Mouse (Mus musculus) testis, adult 2 months (tissue): ENCODE data around the gene Pde4d. TPM values are rescaled to one million over a fixed set of nuclear protein-coding genes. Genes with fewer than 3 reads are reported as not detected.

Experiments used
- H3K27ac ChIP-seq: fragments of 200-500 bp; 2 replicates; pipeline ENCODE4 v1.5.1; 2012; ENCODE audit warnings: low read depth, low read length; ENCODE audit not compliant: control insufficient read depth, insufficient read depth
- H3K27me3 ChIP-seq: fragments of 200-500 bp; 2 replicates; pipeline ENCODE4 v1.6.1; 2012; ENCODE audit warnings: mild to moderate bottlenecking, low read length, moderate library complexity; ENCODE audit not compliant: control insufficient read depth, insufficient read depth
- H3K36me3 ChIP-seq: fragments of 200-500 bp; 2 replicates; pipeline ENCODE4 v1.6.1; 2012; ENCODE audit warnings: mild to moderate bottlenecking, low read length; ENCODE audit not compliant: control insufficient read depth, insufficient read depth
- H3K4me1 ChIP-seq: fragments of 200-500 bp; 2 replicates; pipeline ENCODE4 v1.6.1; 2012; ENCODE audit warnings: low read length; ENCODE audit not compliant: control insufficient read depth, insufficient read depth
- H3K4me3 ChIP-seq: fragments of 200-500 bp; 2 replicates; pipeline ENCODE4 v1.5.1; 2012; ENCODE audit warnings: low read depth, mild to moderate bottlenecking, low read length, moderate library complexity, mixed read lengths; ENCODE audit not compliant: control insufficient read depth
- CTCF ChIP-seq: fragments of 200-500 bp; IDR thresholded peaks from 2 replicates; pipeline ENCODE4 v1.5.1; 2012; ENCODE audit warnings: low read depth, mild to moderate bottlenecking, inconsistent platforms, low read length, moderate library complexity; ENCODE audit not compliant: control insufficient read depth, insufficient read depth, insufficient replicate concordance
- POLR2A ChIP-seq: fragments of 200-500 bp; IDR thresholded peaks from 2 replicates; pipeline ENCODE4 v1.6.1; 2012; ENCODE audit warnings: low read depth, mild to moderate bottlenecking, inconsistent platforms, low read length, moderate library complexity; ENCODE audit not compliant: control insufficient read depth
- polyA plus RNA-seq: library from polyadenylated mRNA; depleted of rRNA; stranded (reverse); fragments of >200 nt; gene quantifications from 2 replicates; pipeline ENCODE4 v1.2.3, GENCODE M21; 2012

The Pde4d gene
- polyA plus RNA-seq, 1 experiment, result 2.1 TPM

GRCm38 (mm10) chr13:109609805-109610187 lies 1160.0 kb downstream of the Pde4d start:
- Histone ChIP-seq H3K4me3 (no peak overlapping the region), H3K4me1 (no peaks in the 10 kb centered on the region), H3K36me3 (no peaks in the 10 kb centered on the region), H3K27me3 (no peaks in the 10 kb centered on the region), H3K27ac (no peak overlapping the region)
- no peak for TF ChIP-seq POLR2A
- TF ChIP-seq CTCF, result peak; percentile 43; the same call in 1 of the 2 replicates

GRCm38 (mm10) chr13:109610772-109611171 lies 1161.0 kb downstream of the Pde4d start:
- no peak for TF ChIP-seq POLR2A
- no peak for TF ChIP-seq CTCF
- no peaks in the 10 kb centered on the region for H3K27me3 ChIP-seq
- H3K4me3 ChIP-seq, result no peak overlapping the region
- no peaks in the 10 kb centered on the region for H3K36me3 ChIP-seq
- H3K4me1 ChIP-seq, result no peaks in the 10 kb centered on the region
- no peak overlapping the region for H3K27ac ChIP-seq

GRCm38 (mm10) chr13:109615213-109615784 lies 1165.6 kb downstream of the Pde4d start:
- H3K27ac ChIP-seq, result no peak overlapping the region
- H3K4me1 ChIP-seq, result no peaks in the 10 kb centered on the region
- no peaks in the 10 kb centered on the region for H3K36me3 ChIP-seq
- TF ChIP-seq POLR2A (no peak), CTCF (no peak)
- no peaks in the 10 kb centered on the region for H3K27me3 ChIP-seq
- H3K4me3 ChIP-seq, result peak overlapping the region; percentile 40

DNA sequence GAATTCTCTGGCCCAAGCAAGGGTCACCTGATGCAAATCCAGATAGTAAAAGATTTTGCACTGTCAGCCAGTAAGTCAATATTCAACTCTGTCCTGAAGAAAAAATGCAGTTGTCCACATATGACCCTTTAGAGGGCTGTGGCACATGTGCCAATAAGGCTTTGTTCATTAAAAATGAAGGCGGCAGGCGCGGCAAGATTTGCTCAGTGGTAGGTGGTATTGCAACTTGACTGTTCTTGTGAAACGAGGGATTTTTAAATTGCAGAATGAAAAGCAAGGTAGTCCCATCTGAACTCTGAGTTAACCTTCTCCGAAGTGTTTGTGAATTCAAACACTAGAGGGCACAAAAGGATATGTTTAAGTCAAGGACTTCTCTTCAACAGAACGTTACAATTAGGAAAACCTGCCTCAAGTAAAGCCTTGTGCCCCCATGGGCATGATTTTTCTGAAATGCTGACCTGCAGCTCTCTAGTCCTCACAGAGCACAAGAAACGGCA lies 1166.1 kb downstream of the Pde4d start:
- Histone ChIP-seq H3K4me3 (peak overlapping the region; percentile 11; the same call in 1 of the 2 replicates), H3K4me1 (no peaks in the 10 kb centered on the region), H3K27ac (no peak overlapping the region), H3K36me3 (no peaks in the 10 kb centered on the region), H3K27me3 (no peaks in the 10 kb centered on the region)
- no peak for TF ChIP-seq POLR2A
- TF ChIP-seq CTCF, result no peak

DNA sequence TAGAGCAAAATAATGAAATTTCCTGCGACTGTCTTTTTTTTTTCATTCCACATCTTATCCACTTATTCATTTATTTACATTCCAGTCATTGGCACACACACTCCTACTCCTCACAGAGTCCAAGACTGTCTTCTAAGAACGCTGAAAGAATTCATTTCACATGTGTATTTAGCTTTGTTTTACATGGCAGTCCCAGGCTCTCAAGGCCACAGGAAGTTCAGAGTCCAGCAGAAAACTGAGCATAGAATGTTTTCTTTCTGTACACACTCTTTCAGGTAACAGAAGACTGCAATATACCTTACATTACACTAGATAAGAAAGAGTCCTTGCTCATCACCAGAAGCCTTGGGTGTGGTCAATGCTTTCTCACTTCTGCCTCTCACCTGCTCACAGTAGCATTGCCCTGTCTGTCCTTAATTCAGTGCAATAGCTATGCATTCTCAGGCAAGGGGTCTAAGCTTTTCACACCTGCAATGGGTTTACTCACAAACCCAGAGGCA lies 1169.5 kb downstream of the Pde4d start:
- Histone ChIP-seq H3K4me3 (no peak overlapping the region), H3K36me3 (no peaks in the 10 kb centered on the region), H3K4me1 (no peaks in the 10 kb centered on the region), H3K27me3 (no peaks in the 10 kb centered on the region), H3K27ac (no peak overlapping the region)
- no peak for TF ChIP-seq POLR2A
- no peak for TF ChIP-seq CTCF

- H3K4me1 ChIP-seq, result no peaks in the 10 kb centered on the region
- no peaks in the 10 kb centered on the region for H3K27me3 ChIP-seq
- no peak overlapping the region for H3K27ac ChIP-seq
- TF ChIP-seq CTCF, result no peak
- no peak for TF ChIP-seq POLR2A
- no peaks in the 10 kb centered on the region for H3K36me3 ChIP-seq
- H3K4me3 ChIP-seq, result no peak overlapping the region
Measured at GRCm38 (mm10) chr13:109622207-109622606, 1172.5 kb downstream of the Pde4d start.

- TF ChIP-seq POLR2A, result no peak
- TF ChIP-seq CTCF, result no peak
Measured at GRCm38 (mm10) chr13:109623201-109623600, 1173.5 kb downstream of the Pde4d start.

GRCm38 (mm10) chr13:109624772-109625349 lies 1175.1 kb downstream of the Pde4d start:
- Histone ChIP-seq H3K27ac (no peak overlapping the region), H3K4me3 (peak overlapping the region; percentile 27; the same call in 1 of the 2 replicates), H3K27me3 (no peaks in the 10 kb centered on the region), H3K36me3 (no peaks in the 10 kb centered on the region), H3K4me1 (no peaks in the 10 kb centered on the region)
- TF ChIP-seq CTCF (no peak), POLR2A (no peak)

More at GRCm38 (mm10) chr13:109623201-109623600, 1173.5 kb downstream of the Pde4d start:
- H3K36me3 ChIP-seq, result no peaks in the 10 kb centered on the region
- H3K27ac ChIP-seq, result no peak overlapping the region
- H3K4me1 ChIP-seq, result no peaks in the 10 kb centered on the region
- no peaks in the 10 kb centered on the region for H3K27me3 ChIP-seq
- H3K4me3 ChIP-seq, result no peak overlapping the region
